Mouse (Mus musculus) myocyte (in vitro differentiated cells): ENCODE measurements around the gene Add3. TPM values are rescaled to one million over a fixed set of nuclear protein-coding genes. Genes with fewer than 3 reads are reported as not detected.

ENCODE experiments used
- H3K27me3 ChIP-seq: one replicate; pipeline ENCODE4 v1.6.1; 2011; ENCODE audit not compliant: control insufficient read depth, insufficient read depth, insufficient read length
- H3K36me3 ChIP-seq: one replicate; pipeline ENCODE4 v1.6.1; 2011; ENCODE audit not compliant: control insufficient read depth, insufficient read depth
- H3K4me2 ChIP-seq: one replicate; pipeline ENCODE4 v1.6.1; 2011; ENCODE audit warnings: low read depth, control low read depth
- H3K4me3 ChIP-seq: one replicate; pipeline ENCODE4 v1.5.1; 2011; ENCODE audit warnings: mild to moderate bottlenecking, control low read depth, moderate library complexity
- H3K79me2 ChIP-seq: one replicate; pipeline ENCODE4 v1.6.1; 2011; ENCODE audit not compliant: control insufficient read depth, insufficient read depth
- H3ac ChIP-seq: one replicate; pipeline ENCODE4 v1.6.1; 2011; ENCODE audit not compliant: control insufficient read depth, insufficient read length
- CEBPB ChIP-seq: IDR thresholded peaks from 2 replicates; pipeline ENCODE4 v1.6.1; 2011; ENCODE audit warnings: mild to moderate bottlenecking, moderate library complexity; ENCODE audit not compliant: poor library complexity, insufficient read depth, severe bottlenecking
- E2F4 ChIP-seq: IDR thresholded peaks from one replicate; pipeline ENCODE4 v1.6.1; 2011; ENCODE audit warnings: mild to moderate bottlenecking, control low read depth, moderate library complexity; ENCODE audit not compliant: insufficient read depth
- MAX ChIP-seq: IDR thresholded peaks from one replicate; pipeline ENCODE4 v1.6.1; 2011; ENCODE audit warnings: low read depth, mild to moderate bottlenecking, control low read depth
- MYOD1 ChIP-seq, 3 experiments: IDR thresholded peaks; one replicate each; pipeline ENCODE4 v1.6.1; 2011; ENCODE audit warnings: control low read depth in 2 of 3, low read depth in 2 of 3, mild to moderate bottlenecking in 2 of 3, moderate library complexity in 1 of 3; ENCODE audit not compliant: insufficient read length in 2 of 3, control insufficient read depth in 1 of 3
- MYOG ChIP-seq, 3 experiments: IDR thresholded peaks; one replicate each; pipeline ENCODE4 v1.6.1; 2011; ENCODE audit warnings: control low read depth in 2 of 3, low read depth in 2 of 3, mild to moderate bottlenecking in 2 of 3; ENCODE audit not compliant: insufficient read length in 2 of 3, control insufficient read depth in 1 of 3, insufficient read depth in 1 of 3
- POLR2A ChIP-seq: IDR thresholded peaks from one replicate; pipeline ENCODE4 v1.6.1; 2011; ENCODE audit warnings: low read depth, mild to moderate bottlenecking, control low read depth, moderate library complexity; ENCODE audit not compliant: insufficient read length
- POLR2AphosphoS2 ChIP-seq: IDR thresholded peaks from one replicate; pipeline ENCODE4 v1.6.1; 2011; ENCODE audit warnings: low read depth, control low read depth; ENCODE audit not compliant: insufficient read length
- REST ChIP-seq: IDR thresholded peaks from one replicate; pipeline ENCODE4 v1.6.1; 2011; ENCODE audit warnings: mild to moderate bottlenecking, control low read depth, moderate library complexity; ENCODE audit not compliant: insufficient read depth, insufficient read length
- SRF ChIP-seq: IDR thresholded peaks from one replicate; pipeline ENCODE4 v1.6.1; 2011; ENCODE audit warnings: low read depth; ENCODE audit not compliant: control insufficient read depth, insufficient read length
- TCF12 ChIP-seq: IDR thresholded peaks from one replicate; pipeline ENCODE4 v1.6.1; 2011; ENCODE audit warnings: mild to moderate bottlenecking, control low read depth; ENCODE audit not compliant: poor library complexity, insufficient read depth, severe bottlenecking
- TCF3 ChIP-seq: IDR thresholded peaks from one replicate; pipeline ENCODE4 v1.6.1; 2011; ENCODE audit warnings: low read depth, control low read depth; ENCODE audit not compliant: insufficient read length
- USF1 ChIP-seq: IDR thresholded peaks from one replicate; pipeline ENCODE4 v1.6.1; 2011; ENCODE audit warnings: low read depth, mild to moderate bottlenecking, control low read depth, moderate library complexity
- polyA plus RNA-seq: library from polyadenylated mRNA; unstranded; fragments of >200 nt; fragmentation: generic; extraction: Trizol; gene quantifications from one replicate; pipeline ENCODE4 v1.2.1, GENCODE M21; 2012; ENCODE audit warnings: missing spikeins

The Add3 gene
- polyA plus RNA-seq, 1 experiment = 8.3 TPM

DNA sequence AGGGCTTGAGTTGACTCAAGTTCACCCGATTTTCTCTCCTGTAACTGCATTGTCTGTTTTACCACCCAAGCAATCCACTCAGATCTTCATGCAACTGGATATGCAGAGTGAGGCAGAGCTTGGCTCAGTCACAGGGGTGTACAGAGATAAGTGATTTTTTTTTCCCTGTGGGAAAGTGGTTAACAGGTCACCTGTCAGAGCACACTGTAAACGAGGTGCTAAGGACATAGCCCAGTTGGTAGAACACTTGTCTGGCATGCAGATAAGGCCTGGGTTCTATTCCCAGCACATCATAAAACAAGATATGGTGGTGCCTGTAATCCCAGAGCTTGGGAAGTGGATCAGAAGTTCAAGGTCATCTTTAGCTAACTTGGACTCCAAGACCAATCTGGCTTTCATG lies 14.6 kb upstream of the Add3 start:
- peaks cover 8% of the 10 kb centered on the region for H3K27me3 ChIP-seq
- no peak overlapping the region for H3ac ChIP-seq
- TF ChIP-seq MAX = no peak
- no peak for TF ChIP-seq E2F4
- no peak for TF ChIP-seq TCF3
- TF ChIP-seq TCF12 = no peak
- no peak for TF ChIP-seq POLR2A
- no peak for TF ChIP-seq POLR2AphosphoS2
- TF ChIP-seq REST = no peak
- no peak for TF ChIP-seq MYOD1 (IDR thresholded peaks at IDR 0.05; ENCODE audit: control insufficient read depth in 1 of 3, insufficient read length in 2 of 3, low read depth in 2 of 3)
- TF ChIP-seq MYOG (IDR thresholded peaks at IDR 0.05; ENCODE audit: control insufficient read depth in 1 of 3, insufficient read depth in 1 of 3, insufficient read length in 2 of 3, low read depth in 2 of 3) = no peak
- TF ChIP-seq USF1 = no peak
- TF ChIP-seq CEBPB = no peak
- no peak for TF ChIP-seq SRF
- no peak overlapping the region for H3K4me2 ChIP-seq
- no peaks in the 10 kb centered on the region for H3K79me2 ChIP-seq
- H3K4me3 ChIP-seq = no peak overlapping the region
- H3K36me3 ChIP-seq = no peaks in the 10 kb centered on the region

DNA sequence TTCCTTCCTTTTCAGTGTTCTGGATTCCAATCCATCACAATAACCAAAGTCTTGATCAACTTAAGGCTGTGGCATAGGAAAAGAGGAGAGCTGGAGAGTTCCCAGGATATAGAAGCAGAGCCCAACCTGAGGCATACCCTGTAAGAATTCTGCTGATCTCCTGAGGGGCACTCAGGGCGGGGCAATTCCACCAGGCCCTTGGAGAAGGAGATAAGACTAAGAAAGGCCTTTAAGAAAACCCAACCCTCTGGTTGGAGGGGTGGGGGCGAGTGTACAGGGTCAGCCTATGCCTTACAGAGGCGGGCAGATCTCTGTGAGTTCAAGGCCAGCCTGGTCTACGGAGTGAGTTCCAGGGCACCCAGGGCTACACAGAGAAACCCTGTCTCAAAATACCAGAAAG lies 13.7 kb upstream of the Add3 start:
- H3K36me3 ChIP-seq = no peaks in the 10 kb centered on the region
- H3K79me2 ChIP-seq = no peaks in the 10 kb centered on the region
- H3ac ChIP-seq = no peak overlapping the region
- peaks cover 8% of the 10 kb centered on the region for H3K27me3 ChIP-seq
- TF ChIP-seq MYOD1 (IDR thresholded peaks at IDR 0.05; ENCODE audit: control insufficient read depth in 1 of 3, insufficient read length in 2 of 3, low read depth in 2 of 3) (no peak), MYOG (IDR thresholded peaks at IDR 0.05; ENCODE audit: control insufficient read depth in 1 of 3, insufficient read depth in 1 of 3, insufficient read length in 2 of 3, low read depth in 2 of 3) (no peak)
- no peak overlapping the region for H3K4me3 ChIP-seq
- H3K4me2 ChIP-seq = no peak overlapping the region

DNA sequence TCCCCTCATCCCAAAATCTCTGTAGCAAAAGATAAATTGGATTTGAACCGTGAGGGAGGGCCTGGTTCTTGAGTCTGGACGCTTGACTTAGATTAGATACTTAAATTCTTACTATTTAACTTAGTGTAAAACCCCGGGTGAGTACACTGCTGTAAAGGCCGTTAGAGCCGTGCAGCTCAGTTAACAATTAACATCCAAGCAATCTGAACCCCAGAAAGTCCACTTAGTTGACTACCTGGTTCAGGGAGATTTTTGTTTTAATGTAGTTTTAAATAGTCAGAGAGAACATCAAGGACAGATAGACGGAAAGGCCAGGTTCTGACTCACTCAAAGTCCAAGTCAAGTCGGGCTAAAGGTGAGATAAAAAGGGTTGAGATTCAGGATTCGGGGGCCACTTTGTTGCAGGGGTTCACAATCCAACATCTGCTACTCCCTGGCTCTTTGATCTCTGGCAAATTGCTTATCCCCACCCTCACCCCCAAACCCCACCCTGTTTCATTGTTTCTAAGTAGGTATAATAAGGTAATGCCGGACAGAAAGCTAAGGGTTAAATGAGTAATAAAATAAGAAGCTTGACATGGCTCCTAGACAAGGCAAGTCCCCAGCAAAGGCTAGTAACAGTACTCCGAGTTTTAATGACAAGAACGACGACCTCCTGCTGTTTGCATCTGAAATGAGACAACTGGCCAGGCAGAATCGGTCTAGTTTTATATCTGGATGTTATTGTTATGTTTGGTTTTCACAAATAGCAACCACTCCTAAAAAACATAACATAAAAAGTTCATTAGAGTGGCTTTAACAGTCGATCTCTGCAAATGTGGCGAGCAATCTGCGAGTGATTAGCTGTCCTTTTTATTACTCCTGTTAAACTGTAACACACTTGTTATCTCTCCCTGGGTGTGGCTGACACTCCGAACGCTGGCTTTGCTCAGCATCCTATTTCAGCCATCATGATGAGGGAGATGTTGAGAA lies 12.6 kb upstream of the Add3 start:
- peaks cover 4% of the 10 kb centered on the region for H3K27me3 ChIP-seq
- TF ChIP-seq SRF (no peak), TCF12 (no peak), MAX (no peak), POLR2AphosphoS2 (no peak), USF1 (no peak), POLR2A (no peak), MYOG (IDR thresholded peaks at IDR 0.05; ENCODE audit: control insufficient read depth in 1 of 3, insufficient read depth in 1 of 3, insufficient read length in 2 of 3, low read depth in 2 of 3) (no peak), TCF3 (no peak), MYOD1 (IDR thresholded peaks at IDR 0.05; ENCODE audit: control insufficient read depth in 1 of 3, insufficient read length in 2 of 3, low read depth in 2 of 3) (no peak), CEBPB (no peak), REST (no peak), E2F4 (no peak)
- no peak overlapping the region for H3K4me3 ChIP-seq
- no peaks in the 10 kb centered on the region for H3K79me2 ChIP-seq
- H3K36me3 ChIP-seq = no peaks in the 10 kb centered on the region
- no peak overlapping the region for H3K4me2 ChIP-seq
- H3ac ChIP-seq = no peak overlapping the region

DNA sequence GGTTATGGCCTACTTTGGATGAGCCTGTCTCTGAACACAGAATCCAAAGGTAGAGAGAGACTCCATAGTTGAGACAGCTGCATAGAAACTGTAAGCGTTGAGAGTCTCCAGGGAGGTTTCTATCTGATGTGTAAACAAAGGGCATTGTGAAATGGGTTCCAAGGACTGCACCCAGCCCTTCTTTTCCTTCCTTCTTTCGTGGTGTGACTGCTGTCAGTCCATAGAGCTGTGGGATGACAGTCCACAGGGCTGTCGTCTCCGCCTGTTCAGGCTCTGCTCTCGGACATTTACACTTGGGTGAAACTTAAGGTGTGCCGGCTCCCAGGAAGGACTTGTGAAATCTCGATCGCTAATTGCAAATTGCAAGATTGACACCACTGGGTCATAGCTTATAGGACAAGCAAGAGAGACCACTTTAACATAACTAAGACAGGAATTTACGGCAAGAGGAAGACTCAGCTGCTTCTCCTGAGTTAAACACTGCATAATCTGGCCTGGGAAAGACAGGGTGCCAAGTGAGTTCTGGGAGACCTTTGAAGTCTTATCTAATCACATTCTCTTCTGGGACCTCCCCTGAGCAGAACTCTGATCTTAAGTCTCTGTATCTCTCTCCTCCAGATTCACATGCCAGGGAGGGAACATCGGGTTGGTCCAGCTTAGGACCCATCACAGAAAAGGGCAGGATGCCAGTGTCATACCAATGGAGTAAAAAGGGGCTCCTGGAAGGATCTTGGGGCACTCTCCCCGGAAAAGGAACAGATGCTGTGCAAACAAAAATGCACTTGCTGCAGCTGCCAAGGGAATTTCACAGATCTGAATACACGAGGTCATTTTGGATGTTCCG lies 11.5 kb upstream of the Add3 start:
- H3ac ChIP-seq = no peak overlapping the region
- TF ChIP-seq POLR2AphosphoS2 = no peak
- no peak for TF ChIP-seq MYOD1 (IDR thresholded peaks at IDR 0.05; ENCODE audit: control insufficient read depth in 1 of 3, insufficient read length in 2 of 3, low read depth in 2 of 3)
- no peak for TF ChIP-seq TCF12
- no peak for TF ChIP-seq USF1
- no peak for TF ChIP-seq REST
- TF ChIP-seq MYOG (IDR thresholded peaks at IDR 0.05; ENCODE audit: control insufficient read depth in 1 of 3, insufficient read depth in 1 of 3, insufficient read length in 2 of 3, low read depth in 2 of 3) = no peak
- peaks cover 4% of the 10 kb centered on the region for H3K27me3 ChIP-seq
- H3K79me2 ChIP-seq = no peaks in the 10 kb centered on the region
- H3K4me2 ChIP-seq = no peak overlapping the region
- no peaks in the 10 kb centered on the region for H3K36me3 ChIP-seq
- H3K4me3 ChIP-seq = no peak overlapping the region
